Mouse (Mus musculus) urinary bladder, postnatal 4 days (tissue): ENCODE results near the gene Dapk1.

Experiments
- DNase-seq, 2 experiments: peaks; one replicate each; pipeline ENCODE4 v3.0.0; 2021 to 2022; ENCODE audit warnings: low spot score in 2 of 2

Dapk1 gene

GRCm38 (mm10) chr13:60616036-60616435 is 14.3 kb downstream of the Dapk1 start:
- DNase-seq = no peak

GRCm38 (mm10) chr13:60618287-60618686 is 16.5 kb downstream of the Dapk1 start:
- DNase-seq = no peak

- DNase-seq = no peak
These were observed 18.0 kb downstream of the Dapk1 start for GRCm38 (mm10) chr13:60619723-60620122.

GRCm38 (mm10) chr13:60621411-60621965 is 19.7 kb downstream of the Dapk1 start:
- no peak for DNase-seq

- DNase-seq = no peak
These were observed 23.8 kb downstream of the Dapk1 start for GRCm38 (mm10) chr13:60625581-60625980.

- DNase-seq = no peak
These were observed 26.3 kb downstream of the Dapk1 start for GRCm38 (mm10) chr13:60627843-60628656.

GRCm38 (mm10) chr13:60628657-60628950 is 26.9 kb downstream of the Dapk1 start:
- DNase-seq = no peak

GRCm38 (mm10) chr13:60629419-60629818 is 27.7 kb downstream of the Dapk1 start:
- no peak for DNase-seq

- no peak for DNase-seq
These were observed 32.2 kb downstream of the Dapk1 start for GRCm38 (mm10) chr13:60633945-60634344.

GRCm38 (mm10) chr13:60635636-60636035 is 33.9 kb downstream of the Dapk1 start:
- DNase-seq = no peak

- no peak for DNase-seq
These were observed 37.8 kb downstream of the Dapk1 start for GRCm38 (mm10) chr13:60639482-60640055.

GRCm38 (mm10) chr13:60640420-60640819 is 38.7 kb downstream of the Dapk1 start:
- no peak for DNase-seq

GRCm38 (mm10) chr13:60644457-60644889 is 42.7 kb downstream of the Dapk1 start:
- no peak for DNase-seq

- no peak for DNase-seq
These were observed 45.0 kb downstream of the Dapk1 start for GRCm38 (mm10) chr13:60646791-60647190.

GRCm38 (mm10) chr13:60648350-60648749 is 46.6 kb downstream of the Dapk1 start:
- no peak for DNase-seq

GRCm38 (mm10) chr13:60650000-60650399 is 48.3 kb downstream of the Dapk1 start:
- no peak for DNase-seq

- DNase-seq = no peak
These were observed 52.3 kb downstream of the Dapk1 start for GRCm38 (mm10) chr13:60654017-60654565.

- DNase-seq = no peak
These were observed 53.5 kb downstream of the Dapk1 start for GRCm38 (mm10) chr13:60655246-60655645.

- DNase-seq = no peak
These were observed 57.9 kb downstream of the Dapk1 start for GRCm38 (mm10) chr13:60659600-60659999.

- no peak for DNase-seq
These were observed 58.3 kb downstream of the Dapk1 start for GRCm38 (mm10) chr13:60660056-60660455.

GRCm38 (mm10) chr13:60660711-60661261 is 59.0 kb downstream of the Dapk1 start:
- no peak for DNase-seq

GRCm38 (mm10) chr13:60662493-60663177 is 60.9 kb downstream of the Dapk1 start:
- DNase-seq = no peak
